Mouse (Mus musculus): ENCODE measurements at regions not wholly inside any gene's neighbourhood (a gene's known extent, or its start where the extent isn't known, plus 50 kb on each side); places are given as distances from the start of the nearest gene placed in this dataset.

DNA sequence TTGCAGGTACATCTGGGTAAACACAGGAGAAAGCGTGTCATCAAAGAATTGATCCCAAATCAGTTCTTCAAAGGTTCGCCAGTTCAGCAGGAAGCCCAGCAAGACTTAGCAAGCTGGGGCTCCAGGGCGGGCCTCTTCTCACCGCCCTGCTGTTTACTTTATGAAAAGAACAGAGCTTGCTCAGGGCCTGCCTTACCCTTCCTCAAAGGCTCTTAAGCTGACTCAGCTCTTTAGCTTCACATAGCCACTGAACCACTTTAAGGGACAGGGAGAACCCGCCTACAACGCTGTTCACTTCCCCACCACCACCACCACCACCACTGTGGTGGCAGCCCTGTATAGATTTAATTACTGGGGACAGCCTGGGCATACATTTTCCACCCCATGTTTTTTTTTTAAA is 148.5 kb downstream of the Clic5 start:
- H3K27me3 ChIP-seq, result no peaks in the 10 kb centered on the region
- 41% methylated on average over 6 of the region's 6 CpGs for WGBS
- no peak overlapping the region for H3K4me2 ChIP-seq
- H3K9me3 ChIP-seq, result no peaks in the 10 kb centered on the region
- no peaks in the 10 kb centered on the region for H3K36me3 ChIP-seq
- H3K4me3 ChIP-seq, result no peak overlapping the region
- peak overlapping the region; percentile 52 for H3K27ac ChIP-seq
- H3K4me1 ChIP-seq, result peaks cover 21% of the 10 kb centered on the region
- no peak overlapping the region for H3K9ac ChIP-seq
- ATAC-seq (ENCODE audit: insufficient number of reproducible peaks, insufficient read depth, low FRiP score, low TSS enrichment, low read depth), result peak; percentile 26; the same call in 1 of the 2 replicates

DNA sequence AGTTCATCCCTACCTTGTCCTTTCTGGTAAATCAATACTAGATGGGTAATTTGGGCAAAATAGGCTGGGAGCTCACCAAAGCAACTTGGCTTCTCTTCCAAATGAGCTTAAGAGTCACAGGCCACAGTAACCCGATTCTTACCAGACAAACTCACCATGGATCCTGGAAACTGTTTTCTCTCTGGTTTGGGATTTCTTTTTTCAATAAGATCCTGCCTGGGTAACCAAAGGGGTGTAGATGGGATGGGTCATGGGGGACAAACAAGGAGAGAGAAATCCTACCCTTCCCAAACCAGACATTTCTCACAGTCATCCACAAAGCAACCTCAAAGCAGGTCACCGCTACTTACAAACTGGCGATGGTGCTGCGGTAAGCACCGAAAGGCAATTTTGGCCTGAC is 148.9 kb downstream of the Clic5 start:
- Histone ChIP-seq H3K27ac (peak overlapping the region; percentile 52), H3K9ac (no peak overlapping the region), H3K4me1 (peaks cover 21% of the 10 kb centered on the region), H3K27me3 (no peaks in the 10 kb centered on the region), H3K36me3 (no peaks in the 10 kb centered on the region), H3K4me2 (no peak overlapping the region), H3K4me3 (no peak overlapping the region), H3K9me3 (no peaks in the 10 kb centered on the region)
- no peak for ATAC-seq (ENCODE audit: insufficient number of reproducible peaks, insufficient read depth, low FRiP score, low TSS enrichment, low read depth)
- WGBS, result 52% methylated on average over 5 of the region's 5 CpGs

DNA sequence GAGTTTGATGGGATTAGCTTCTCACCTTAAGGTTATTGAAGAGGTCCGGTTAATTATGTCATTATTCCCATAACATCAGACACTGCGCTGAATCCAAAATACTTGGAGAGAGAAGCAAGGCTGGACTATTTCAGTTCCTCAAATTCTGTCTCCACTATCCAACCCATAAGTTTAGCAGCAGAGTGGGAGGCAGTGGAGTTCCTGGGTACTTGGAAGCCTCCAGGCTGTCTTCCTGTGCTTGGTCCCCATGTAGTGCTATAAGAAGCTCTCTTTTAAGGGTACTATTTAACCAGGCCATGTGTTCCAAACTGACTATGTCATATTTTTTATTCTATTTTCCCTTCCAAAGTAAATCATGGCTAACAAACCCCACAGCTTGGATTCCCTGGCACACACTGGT is 156.2 kb downstream of the Clic5 start:
- Histone ChIP-seq H3K9me3 (no peaks in the 10 kb centered on the region), H3K4me3 (no peak overlapping the region), H3K27me3 (no peaks in the 10 kb centered on the region), H3K4me1 (no peaks in the 10 kb centered on the region; the same call in 1 of the 2 replicates), H3K36me3 (no peaks in the 10 kb centered on the region), H3K9ac (no peak overlapping the region), H3K4me2 (no peak overlapping the region), H3K27ac (no peak overlapping the region)
- ATAC-seq (ENCODE audit: insufficient number of reproducible peaks, insufficient read depth, low FRiP score, low TSS enrichment, low read depth), result no peak
- WGBS, result 95% methylated on average over 2 of the region's 2 CpGs

- no peak overlapping the region for H3K27ac ChIP-seq
- no peaks in the 10 kb centered on the region for H3K36me3 ChIP-seq
- H3K4me1 ChIP-seq, result peaks cover 2% of the 10 kb centered on the region; the same call in 1 of the 2 replicates
- no peak overlapping the region for H3K4me3 ChIP-seq
- H3K4me2 ChIP-seq, result no peak overlapping the region
- no peak for ATAC-seq (ENCODE audit: insufficient number of reproducible peaks, insufficient read depth, low FRiP score, low TSS enrichment, low read depth)
- no peak overlapping the region for H3K9ac ChIP-seq
- no peaks in the 10 kb centered on the region for H3K27me3 ChIP-seq
- H3K9me3 ChIP-seq, result no peaks in the 10 kb centered on the region
- WGBS, result 93% methylated on average over 2 of the region's 2 CpGs
Measured at GRCm38 (mm10) chr17:44345374-44345773, 157.0 kb downstream of the Clic5 start.

GRCm38 (mm10) chr17:44350201-44350948 is 162.0 kb downstream of the Clic5 start:
- Histone ChIP-seq H3K9me3 (no peaks in the 10 kb centered on the region), H3K27me3 (no peaks in the 10 kb centered on the region), H3K4me3 (peak overlapping the region; percentile 14; the same call in 1 of the 2 replicates), H3K9ac (no peak overlapping the region), H3K27ac (peak overlapping the region; percentile 23; the same call in 1 of the 2 replicates), H3K4me2 (peak overlapping the region; percentile 46), H3K36me3 (no peaks in the 10 kb centered on the region), H3K4me1 (peaks cover 15% of the 10 kb centered on the region)
- 43% methylated on average over 20 of the region's 20 CpGs for WGBS
- ATAC-seq (ENCODE audit: insufficient number of reproducible peaks, insufficient read depth, low FRiP score, low TSS enrichment, low read depth), result 0 out of 2 replicates have a peak, but pooled peaks have one; percentile 44

DNA sequence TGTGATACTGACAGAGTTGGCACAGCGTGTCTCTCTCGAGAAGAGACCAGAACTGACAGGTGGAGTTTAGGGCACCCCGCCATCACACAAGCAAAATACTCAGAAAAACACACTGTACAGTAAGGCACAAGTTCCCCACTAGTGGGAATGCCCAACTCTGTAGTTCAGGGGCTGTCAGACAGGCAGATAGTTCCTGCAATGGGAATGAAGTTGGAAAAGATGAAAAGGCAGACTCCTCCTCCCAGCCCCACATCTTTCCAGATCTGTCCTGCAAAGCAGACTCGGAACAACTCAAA is 162.5 kb downstream of the Clic5 start:
- Histone ChIP-seq H3K9me3 (no peaks in the 10 kb centered on the region), H3K27me3 (no peaks in the 10 kb centered on the region), H3K9ac (no peak overlapping the region), H3K4me1 (peaks cover 15% of the 10 kb centered on the region), H3K27ac (peak overlapping the region; percentile 23; the same call in 1 of the 2 replicates), H3K4me2 (peak overlapping the region; percentile 46), H3K4me3 (no peak overlapping the region), H3K36me3 (no peaks in the 10 kb centered on the region)
- 85% methylated on average over 4 of the region's 4 CpGs for WGBS
- ATAC-seq (ENCODE audit: insufficient number of reproducible peaks, insufficient read depth, low FRiP score, low TSS enrichment, low read depth), result no peak

GRCm38 (mm10) chr17:44351499-44352117 is 163.2 kb downstream of the Clic5 start:
- 48% methylated on average over 13 of the region's 13 CpGs for whole genome bisulfite sequencing
- Histone ChIP-seq H3K9ac (0 out of 2 replicates have a peak overlapping the region, but pooled peaks have one; percentile 3), H3K4me3 (no peak overlapping the region), H3K27ac (no peak overlapping the region), H3K27me3 (no peaks in the 10 kb centered on the region), H3K4me1 (peaks cover 15% of the 10 kb centered on the region), H3K36me3 (no peaks in the 10 kb centered on the region), H3K9me3 (no peaks in the 10 kb centered on the region), H3K4me2 (no peak overlapping the region)
- ATAC-seq (ENCODE audit: insufficient number of reproducible peaks, insufficient read depth, low FRiP score, low TSS enrichment, low read depth), result no peak

DNA sequence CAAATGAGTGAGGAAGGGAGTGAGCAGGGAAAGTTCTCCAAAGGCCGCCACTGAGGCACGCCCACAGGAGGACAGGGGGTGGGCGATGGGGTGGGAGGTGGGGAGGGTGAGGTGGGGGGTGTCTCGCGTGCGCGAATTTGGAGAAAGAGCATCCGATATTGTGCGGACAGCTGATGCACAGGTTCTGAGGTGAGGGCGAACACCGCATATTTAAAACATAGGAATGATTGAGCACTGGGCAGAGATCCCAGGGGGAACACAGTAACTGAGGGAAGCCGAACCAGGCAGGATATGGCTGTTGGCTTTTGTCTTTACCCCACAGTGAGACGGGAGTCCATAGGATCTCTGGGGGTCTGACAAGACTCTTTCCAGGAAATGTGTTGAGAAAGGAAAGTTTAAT is 163.8 kb downstream of the Clic5 start:
- ATAC-seq (ENCODE audit: insufficient number of reproducible peaks, insufficient read depth, low FRiP score, low TSS enrichment, low read depth), result no peak
- WGBS, result 79% methylated on average over 13 of the region's 13 CpGs

GRCm38 (mm10) chr17:44363111-44363510 is 174.7 kb downstream of the Clic5 start:
- no peak for ATAC-seq (ENCODE audit: insufficient number of reproducible peaks, insufficient read depth, low FRiP score, low TSS enrichment, low read depth)
- peaks cover 24% of the 10 kb centered on the region for H3K4me1 ChIP-seq
- H3K36me3 ChIP-seq, result no peaks in the 10 kb centered on the region
- WGBS, result 65% methylated on average over 4 of the region's 4 CpGs
- no peak overlapping the region for H3K9ac ChIP-seq
- H3K4me3 ChIP-seq, result no peak overlapping the region
- H3K9me3 ChIP-seq, result no peaks in the 10 kb centered on the region
- H3K27ac ChIP-seq, result no peak overlapping the region
- H3K4me2 ChIP-seq, result no peak overlapping the region
- no peaks in the 10 kb centered on the region for H3K27me3 ChIP-seq

More for the DNA sequence above, 163.8 kb downstream of the Clic5 start:
- H3K27me3 ChIP-seq, result no peaks in the 10 kb centered on the region
- H3K4me3 ChIP-seq, result no peak overlapping the region
- H3K9me3 ChIP-seq, result no peaks in the 10 kb centered on the region
- H3K36me3 ChIP-seq, result no peaks in the 10 kb centered on the region
- no peak overlapping the region for H3K4me2 ChIP-seq
- no peak overlapping the region for H3K9ac ChIP-seq
- H3K27ac ChIP-seq, result no peak overlapping the region
- peaks cover 15% of the 10 kb centered on the region for H3K4me1 ChIP-seq

GRCm38 (mm10) chr17:44364494-44364893 is 176.1 kb downstream of the Clic5 start:
- H3K4me1 ChIP-seq, result peaks cover 24% of the 10 kb centered on the region
- H3K27me3 ChIP-seq, result no peaks in the 10 kb centered on the region
- no peak overlapping the region for H3K4me3 ChIP-seq
- ATAC-seq (ENCODE audit: insufficient number of reproducible peaks, insufficient read depth, low FRiP score, low TSS enrichment, low read depth), result no peak
- 96% methylated on average over 6 of the region's 6 CpGs for WGBS
- no peak overlapping the region for H3K27ac ChIP-seq
- no peak overlapping the region for H3K4me2 ChIP-seq
- H3K36me3 ChIP-seq, result no peaks in the 10 kb centered on the region
- H3K9ac ChIP-seq, result no peak overlapping the region
- no peaks in the 10 kb centered on the region for H3K9me3 ChIP-seq

GRCm38 (mm10) chr17:44366438-44366837 is 178.1 kb downstream of the Clic5 start:
- H3K27ac ChIP-seq, result peak overlapping the region; percentile 23; the same call in 1 of the 2 replicates
- H3K4me2 ChIP-seq, result no peak overlapping the region
- H3K4me3 ChIP-seq, result no peak overlapping the region
- no peak overlapping the region for H3K9ac ChIP-seq
- H3K36me3 ChIP-seq, result no peaks in the 10 kb centered on the region
- peaks cover 24% of the 10 kb centered on the region for H3K4me1 ChIP-seq
- ATAC-seq (ENCODE audit: insufficient number of reproducible peaks, insufficient read depth, low FRiP score, low TSS enrichment, low read depth), result no peak
- 54% methylated on average over 8 of the region's 8 CpGs for WGBS
- H3K9me3 ChIP-seq, result 0 out of 2 replicates have a peak, but pooled peaks cover 5% of the 10 kb centered on the region
- H3K27me3 ChIP-seq, result no peaks in the 10 kb centered on the region

DNA sequence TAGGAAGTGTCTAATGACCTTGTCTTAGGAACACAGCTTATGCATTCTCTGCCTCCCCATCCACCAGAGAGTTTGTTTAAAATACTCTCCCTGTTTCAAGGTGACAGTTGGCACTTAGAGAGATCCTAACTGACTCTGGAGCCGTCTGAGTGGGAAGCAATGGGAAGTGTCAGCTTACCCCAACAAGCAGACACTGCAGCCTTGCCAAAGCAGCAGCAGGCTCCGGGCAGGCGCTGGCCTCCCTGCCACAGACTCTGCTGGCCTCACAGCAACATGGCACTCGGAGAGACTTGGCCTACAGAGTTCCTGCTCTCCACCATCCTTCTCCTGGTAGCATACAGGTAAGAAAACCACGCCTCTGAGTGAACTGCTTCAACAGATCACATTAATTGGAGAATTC is 179.2 kb downstream of the Clic5 start:
- Histone ChIP-seq H3K27ac (no peak overlapping the region; the same call in 1 of the 2 replicates), H3K36me3 (no peaks in the 10 kb centered on the region), H3K4me3 (no peak overlapping the region), H3K27me3 (no peaks in the 10 kb centered on the region), H3K4me2 (no peak overlapping the region), H3K9me3 (0 out of 2 replicates have a peak, but pooled peaks cover 5% of the 10 kb centered on the region), H3K4me1 (peaks cover 27% of the 10 kb centered on the region), H3K9ac (no peak overlapping the region)
- ATAC-seq (ENCODE audit: insufficient number of reproducible peaks, insufficient read depth, low FRiP score, low TSS enrichment, low read depth), result no peak
- 35% methylated on average over 5 of the region's 5 CpGs for WGBS
